Mouse (Mus musculus): Measurements from ENCODE around the gene Krtap27-1. TPM values are rescaled to one million over a fixed set of nuclear protein-coding genes. Genes with fewer than 3 reads are reported as not detected.

Gene Krtap27-1
- not detected in 2 replicates for polyA plus RNA-seq (2015; fragmentation: Nextera tagmentation; extraction: Ambion mirVana)

DNA sequence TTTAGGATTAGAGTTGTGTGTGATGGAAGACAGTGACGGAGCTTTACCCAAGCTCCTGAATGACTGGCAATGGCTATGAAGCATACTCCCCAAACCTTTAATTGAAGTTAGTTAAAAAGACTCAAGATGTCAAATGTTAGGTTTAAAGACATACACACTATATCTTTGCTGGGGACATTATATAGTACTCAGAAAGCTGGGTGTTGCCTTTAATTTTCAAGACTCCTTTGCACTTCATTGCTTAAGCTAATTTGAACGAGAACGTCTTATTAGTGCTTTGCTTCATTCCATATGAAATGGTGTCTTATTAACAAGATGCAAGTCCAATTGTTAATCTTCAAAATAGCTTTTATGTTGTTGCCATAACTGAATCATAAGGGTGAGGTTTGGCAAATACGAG is at the start of gene Krtap27-1:
Gene Krtap27-1, minus strand, starts transcription at position 101 of the 400 bp plus-strand sequence.
- no peak within 1 kb of the TSS for H3K4me3 ChIP-seq (replicated peaks)
- H3K4me1 ChIP-seq (replicated peaks) = no peaks in the 10 kb centered on the region
- no peaks in the 10 kb centered on the region for H3K27me3 ChIP-seq
- no peaks in the 10 kb centered on the region for H3K9me3 ChIP-seq (replicated peaks)
- H3K9ac ChIP-seq = no peak within 1 kb of the TSS
- no peak for DNase-seq
- H3K36me3 ChIP-seq = no peaks in the 10 kb centered on the region
- H3K27ac ChIP-seq = no peak within 1 kb of the TSS
- WGBS (ENCODE audit: insufficient replicate concordance) = 66% methylated on average over 4 of the region's 4 CpGs
- no peak within 1 kb of the TSS for H3K4me2 ChIP-seq
- ATAC-seq (ENCODE audit: low read depth) = no peak

DNA sequence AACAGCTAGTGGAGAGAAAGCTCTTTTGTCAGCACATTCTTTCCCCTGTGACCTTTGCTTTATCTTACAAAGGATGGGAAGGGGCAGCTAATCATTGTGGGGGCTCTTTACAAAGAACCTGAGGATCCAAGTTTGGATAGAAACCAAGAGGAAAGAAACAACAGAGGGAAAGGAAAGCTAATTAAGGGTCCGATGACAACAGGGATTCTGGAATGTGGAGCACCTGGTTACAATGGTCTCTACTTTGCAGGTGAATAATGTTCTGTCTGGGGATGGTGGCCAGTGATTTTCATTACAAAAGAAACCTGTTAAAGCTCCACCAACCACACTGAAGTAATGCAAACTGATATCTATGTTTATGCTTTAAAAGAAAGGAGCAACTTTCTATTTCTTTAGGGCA is 48.6 kb upstream of the Krtap27-1 start:
- DNase-seq (no peak), ATAC-seq (ENCODE audit: low read depth) (no peak)
- Histone ChIP-seq H3K4me3 (replicated peaks) (no peak overlapping the region), H3K27ac (no peak overlapping the region), H3K27me3 (no peaks in the 10 kb centered on the region), H3K9ac (no peak overlapping the region), H3K4me1 (replicated peaks) (no peaks in the 10 kb centered on the region), H3K4me2 (no peak overlapping the region), H3K9me3 (replicated peaks) (no peaks in the 10 kb centered on the region), H3K36me3 (no peaks in the 10 kb centered on the region)
- WGBS (ENCODE audit: insufficient replicate concordance) = 14% methylated on average over 1 of the region's 1 CpGs

DNA sequence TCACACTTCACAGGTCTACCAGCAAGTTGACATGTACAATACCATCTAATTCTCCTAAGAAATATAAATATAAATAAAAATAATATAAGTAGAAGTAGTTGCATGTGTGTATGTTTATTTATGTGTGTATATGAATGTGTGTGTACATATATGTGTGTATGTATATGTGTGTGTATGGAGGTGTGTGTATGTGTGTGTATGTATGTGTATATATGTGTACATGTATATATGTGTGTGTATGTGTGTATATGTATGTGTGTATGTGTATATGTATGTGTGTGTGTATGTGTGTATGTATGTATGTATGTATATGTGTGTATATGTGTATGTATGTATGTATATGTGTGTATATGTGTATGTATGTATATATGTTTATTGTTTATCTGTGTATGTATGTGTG is 45.1 kb upstream of the Krtap27-1 start:
- Histone ChIP-seq H3K36me3 (no peaks in the 10 kb centered on the region), H3K27ac (no peak overlapping the region), H3K4me2 (no peak overlapping the region), H3K27me3 (no peaks in the 10 kb centered on the region), H3K4me1 (replicated peaks) (no peaks in the 10 kb centered on the region), H3K4me3 (replicated peaks) (no peak overlapping the region), H3K9ac (no peak overlapping the region), H3K9me3 (replicated peaks) (no peaks in the 10 kb centered on the region)
- ATAC-seq (ENCODE audit: low read depth) (no peak), DNase-seq (no peak)

DNA sequence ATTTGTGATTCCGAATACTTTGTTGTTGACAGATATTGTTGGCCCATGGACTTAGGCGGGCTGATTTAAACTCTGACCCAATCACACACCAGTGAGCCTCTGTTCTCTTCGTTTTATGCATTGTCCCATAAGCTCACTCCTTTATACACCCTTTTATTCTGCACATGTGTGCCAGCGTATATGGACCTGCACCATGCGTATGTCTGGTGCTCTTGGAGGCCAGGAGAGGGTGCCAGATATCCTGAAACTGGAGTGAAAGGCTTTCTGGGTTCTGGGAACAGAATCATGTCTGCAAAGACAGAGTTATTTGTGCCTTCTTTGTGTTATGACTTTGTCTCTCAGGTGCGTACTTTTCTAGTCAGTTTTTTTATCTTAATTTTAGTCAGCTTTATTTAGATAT is 39.8 kb upstream of the Krtap27-1 start:
- Histone ChIP-seq H3K4me3 (replicated peaks) (no peak overlapping the region), H3K9ac (no peak overlapping the region), H3K27ac (no peak overlapping the region), H3K9me3 (replicated peaks) (no peaks in the 10 kb centered on the region), H3K36me3 (no peaks in the 10 kb centered on the region), H3K27me3 (no peaks in the 10 kb centered on the region), H3K4me1 (replicated peaks) (no peaks in the 10 kb centered on the region), H3K4me2 (no peak overlapping the region)
- 66% methylated on average over 6 of the region's 6 CpGs for WGBS (ENCODE audit: insufficient replicate concordance)
- ATAC-seq (ENCODE audit: low read depth) (no peak), DNase-seq (no peak)

GRCm38 (mm10) chr16:88710757-88711156 is 39.3 kb upstream of the Krtap27-1 start:
- no peak overlapping the region for H3K27ac ChIP-seq
- no peaks in the 10 kb centered on the region for H3K9me3 ChIP-seq (replicated peaks)
- H3K4me2 ChIP-seq = no peak overlapping the region
- no peaks in the 10 kb centered on the region for H3K4me1 ChIP-seq (replicated peaks)
- WGBS (ENCODE audit: insufficient replicate concordance) = 49% methylated on average over 4 of the region's 4 CpGs
- no peaks in the 10 kb centered on the region for H3K27me3 ChIP-seq
- H3K4me3 ChIP-seq (replicated peaks) = no peak overlapping the region
- no peaks in the 10 kb centered on the region for H3K36me3 ChIP-seq
- H3K9ac ChIP-seq = no peak overlapping the region
- DNase-seq (no peak), ATAC-seq (ENCODE audit: low read depth) (no peak)

DNA sequence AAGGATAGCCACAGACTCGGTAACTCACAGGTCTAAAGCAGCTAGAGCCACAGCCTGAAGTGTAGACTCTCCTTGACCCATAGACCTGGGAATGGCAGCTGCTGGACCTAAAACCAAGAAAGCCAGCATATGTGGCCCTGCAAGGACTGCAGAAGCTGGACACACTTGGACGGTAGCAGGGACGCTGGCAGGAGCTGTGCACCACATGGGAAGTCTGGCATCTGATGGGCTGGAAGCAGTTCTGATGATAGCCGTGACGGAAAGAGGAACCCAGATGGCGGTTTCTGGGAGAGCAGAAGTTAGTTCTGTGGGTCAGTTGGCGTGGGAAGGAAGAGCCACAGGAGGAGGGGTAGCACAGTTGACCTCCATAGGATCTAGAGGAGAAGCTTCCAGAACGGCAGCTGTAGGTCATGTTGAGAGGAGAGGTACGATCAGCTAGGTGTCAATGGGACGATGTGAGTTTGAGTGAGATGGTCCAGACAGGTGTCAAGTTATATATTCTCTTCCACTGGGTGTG is 36.1 kb upstream of the Krtap27-1 start, which contains the start of gene 2310061N02Rik:
Gene 2310061N02Rik, minus strand, starts transcription at position 467 of the 517 bp plus-strand sequence.
- H3K4me1 ChIP-seq (replicated peaks) = no peaks in the 10 kb centered on the region
- H3K4me2 ChIP-seq = no peak within 1 kb of the TSS
- no peaks in the 10 kb centered on the region for H3K27me3 ChIP-seq
- 58% methylated on average over 10 of the region's 10 CpGs for WGBS (ENCODE audit: insufficient replicate concordance)
- no peak within 1 kb of the TSS for H3K27ac ChIP-seq
- H3K4me3 ChIP-seq (replicated peaks) = no peak within 1 kb of the TSS
- H3K9ac ChIP-seq = no peak within 1 kb of the TSS
- H3K9me3 ChIP-seq (replicated peaks) = no peaks in the 10 kb centered on the region
- ATAC-seq (ENCODE audit: low read depth) (no peak), DNase-seq (no peak)
- H3K36me3 ChIP-seq = no peaks in the 10 kb centered on the region

DNA sequence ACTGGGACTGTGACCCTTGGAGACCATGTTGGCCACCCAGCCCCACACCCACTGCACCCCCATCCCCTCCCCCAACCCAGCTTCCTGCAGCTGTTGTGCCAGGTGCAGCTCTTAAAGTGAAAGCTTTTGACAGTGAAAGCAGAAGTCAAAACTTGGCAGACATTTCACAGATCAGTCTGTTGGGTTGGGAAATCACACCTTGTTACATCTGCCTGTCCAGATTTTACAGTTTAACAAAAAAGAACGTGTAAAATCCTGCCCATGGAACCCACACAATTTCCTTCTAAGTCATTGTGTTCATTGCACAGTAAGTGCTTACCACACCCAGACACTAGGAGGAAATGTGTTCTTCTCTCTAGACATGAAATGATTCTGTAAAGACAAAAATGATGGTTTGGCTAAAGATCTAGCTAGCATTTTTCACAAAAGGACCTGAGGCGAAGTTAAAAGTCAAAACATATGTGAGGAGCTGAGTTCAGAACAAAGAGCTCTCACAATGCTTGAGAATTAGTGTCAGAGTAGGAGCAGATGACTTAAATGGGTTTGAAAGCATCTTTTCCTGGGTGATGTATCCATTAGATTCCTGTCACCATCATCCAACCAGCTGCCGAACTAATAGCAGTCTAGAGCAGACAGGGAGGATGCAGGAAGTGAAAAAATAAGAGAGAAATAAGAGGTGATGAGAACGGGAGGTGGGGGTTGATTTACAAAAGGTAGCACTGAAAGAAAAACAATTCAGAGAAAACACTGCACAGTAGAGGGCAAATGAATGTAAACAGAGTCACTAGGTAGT is 29.8 kb upstream of the Krtap27-1 start:
- Histone ChIP-seq H3K4me1 (replicated peaks) (no peaks in the 10 kb centered on the region), H3K4me3 (replicated peaks) (no peak overlapping the region), H3K9ac (no peak overlapping the region), H3K36me3 (no peaks in the 10 kb centered on the region), H3K9me3 (replicated peaks) (no peaks in the 10 kb centered on the region), H3K27ac (no peak overlapping the region), H3K4me2 (no peak overlapping the region), H3K27me3 (no peaks in the 10 kb centered on the region)
- WGBS (ENCODE audit: insufficient replicate concordance) = 44% methylated on average over 4 of the region's 4 CpGs
- no peak for ATAC-seq (ENCODE audit: low read depth)
- DNase-seq = no peak

DNA sequence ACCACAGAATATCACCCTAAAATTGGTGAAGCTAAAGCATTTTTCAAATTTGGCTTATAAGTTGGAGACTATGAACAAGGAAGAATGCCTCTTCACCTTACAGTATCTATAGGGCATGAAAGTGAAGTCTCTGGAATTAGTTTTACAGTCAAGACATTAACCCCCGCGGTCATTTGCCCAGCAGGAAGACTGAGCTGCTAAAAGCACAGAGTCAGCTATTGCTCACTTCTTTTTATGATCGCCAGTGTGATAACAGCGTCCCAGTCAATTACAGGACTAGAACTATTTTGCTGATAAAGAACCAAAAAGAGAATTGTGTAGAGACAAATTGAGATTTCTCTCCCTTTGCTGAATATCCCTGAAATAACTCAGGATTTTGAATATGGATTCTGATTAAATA is 24.8 kb upstream of the Krtap27-1 start:
- Histone ChIP-seq H3K9me3 (replicated peaks) (no peaks in the 10 kb centered on the region), H3K27ac (no peak overlapping the region), H3K4me3 (replicated peaks) (no peak overlapping the region), H3K4me2 (no peak overlapping the region), H3K4me1 (replicated peaks) (no peaks in the 10 kb centered on the region), H3K36me3 (no peaks in the 10 kb centered on the region), H3K9ac (no peak overlapping the region), H3K27me3 (no peaks in the 10 kb centered on the region)
- ATAC-seq (ENCODE audit: low read depth) (no peak), DNase-seq (no peak)
- 70% methylated on average over 4 of the region's 4 CpGs for WGBS (ENCODE audit: insufficient replicate concordance)

DNA sequence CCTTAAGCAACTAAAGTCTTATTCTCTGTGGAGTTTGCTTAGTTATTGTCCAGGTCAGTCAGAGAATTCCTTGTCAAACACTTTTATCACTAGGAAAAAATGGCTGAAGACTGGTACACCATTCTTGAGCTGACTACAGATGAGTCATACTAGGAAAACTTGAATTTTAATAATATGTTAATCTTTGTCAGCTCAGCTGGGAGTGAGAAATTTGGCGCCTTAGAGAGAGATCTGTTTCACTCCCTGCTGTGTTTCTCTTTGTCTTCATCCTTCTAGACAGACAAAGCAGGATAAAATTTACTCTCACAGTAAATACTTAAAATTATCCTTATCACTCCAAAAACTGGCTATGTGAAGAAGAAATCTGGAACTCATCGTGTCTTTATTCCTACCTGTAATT is 9.8 kb upstream of the Krtap27-1 start:
- Histone ChIP-seq H3K9me3 (replicated peaks) (no peaks in the 10 kb centered on the region), H3K4me1 (replicated peaks) (no peaks in the 10 kb centered on the region), H3K4me3 (replicated peaks) (no peak overlapping the region), H3K4me2 (no peak overlapping the region), H3K27ac (no peak overlapping the region), H3K9ac (no peak overlapping the region), H3K27me3 (no peaks in the 10 kb centered on the region), H3K36me3 (no peaks in the 10 kb centered on the region)
- DNase-seq (no peak), ATAC-seq (ENCODE audit: low read depth) (no peak)
- 54% methylated on average over 2 of the region's 2 CpGs for WGBS (ENCODE audit: insufficient replicate concordance)

GRCm38 (mm10) chr16:88679099-88679498 is 7.6 kb upstream of the Krtap27-1 start:
- Histone ChIP-seq H3K27ac (no peak overlapping the region), H3K27me3 (no peaks in the 10 kb centered on the region), H3K36me3 (no peaks in the 10 kb centered on the region), H3K9me3 (replicated peaks) (no peaks in the 10 kb centered on the region), H3K9ac (no peak overlapping the region), H3K4me3 (replicated peaks) (no peak overlapping the region), H3K4me1 (replicated peaks) (no peaks in the 10 kb centered on the region), H3K4me2 (no peak overlapping the region)
- WGBS (ENCODE audit: insufficient replicate concordance) = 74% methylated on average over 6 of the region's 6 CpGs
- ATAC-seq (ENCODE audit: low read depth) = no peak
- no peak for DNase-seq

- ATAC-seq (ENCODE audit: low read depth) = no peak
- Histone ChIP-seq H3K4me3 (replicated peaks) (no peak overlapping the region), H3K9me3 (replicated peaks) (no peaks in the 10 kb centered on the region), H3K27ac (no peak overlapping the region), H3K4me2 (no peak overlapping the region), H3K4me1 (replicated peaks) (no peaks in the 10 kb centered on the region), H3K36me3 (no peaks in the 10 kb centered on the region), H3K27me3 (no peaks in the 10 kb centered on the region), H3K9ac (no peak overlapping the region)
- WGBS (ENCODE audit: insufficient replicate concordance) = 50% methylated on average over 1 of the region's 1 CpGs
- no peak for DNase-seq
These were observed 14.0 kb downstream of the Krtap27-1 start for GRCm38 (mm10) chr16:88657426-88657825.

- Histone ChIP-seq H3K9ac (no peak overlapping the region), H3K4me3 (replicated peaks) (no peak overlapping the region), H3K4me1 (replicated peaks) (no peaks in the 10 kb centered on the region), H3K9me3 (replicated peaks) (no peaks in the 10 kb centered on the region; the same call in 1 of the 2 replicates), H3K27me3 (no peaks in the 10 kb centered on the region), H3K4me2 (no peak overlapping the region), H3K36me3 (no peaks in the 10 kb centered on the region), H3K27ac (no peak overlapping the region)
- no peak for DNase-seq
- ATAC-seq (ENCODE audit: low read depth) = no peak
- WGBS (ENCODE audit: insufficient replicate concordance) = 37% methylated on average over 2 of the region's 2 CpGs
These were observed 19.5 kb downstream of the Krtap27-1 start for GRCm38 (mm10) chr16:88651952-88652351.

Data from liver, embryonic 13.5 days (tissue).